Mouse (Mus musculus) CD4-positive helper T cell, adult 2 months (primary cell): ENCODE measurements around the gene Birc5.
A peak's percentile ranks its signal among the peaks of the same experiment; 100 is the strongest.

Experiments used
- DNase-seq: peaks from one replicate; pipeline ENCODE4 v3.0.0-alpha.2; 2012; ENCODE audit warnings: low read depth, missing footprints, low spot score

Gene Birc5

GRCm38 (mm10) chr11:117855360-117855759, 6.3 kb downstream of the Birc5 start:
- no peak for DNase-seq

- no peak for DNase-seq
Measured at GRCm38 (mm10) chr11:117855975-117856374, 6.9 kb downstream of the Birc5 start.

DNA sequence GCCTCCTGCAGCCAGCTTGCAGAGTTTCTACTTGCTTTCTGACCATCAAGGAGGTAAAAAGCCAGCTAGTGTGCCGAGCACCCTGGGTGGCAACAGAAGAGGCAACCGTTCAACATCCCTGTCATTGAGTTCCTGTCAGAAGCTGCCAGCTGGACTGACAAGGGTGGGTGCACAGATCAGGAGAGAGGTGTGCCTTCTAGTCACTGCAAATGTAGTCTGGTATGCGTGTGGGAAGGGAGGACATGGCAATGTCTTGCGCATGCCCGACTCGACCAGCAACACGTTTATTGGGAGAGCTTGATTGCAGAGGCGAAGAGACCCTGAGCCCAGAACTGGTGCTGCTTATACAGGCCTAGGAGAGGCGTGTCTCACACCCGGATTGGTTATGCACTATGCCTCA, 8.4 kb downstream of the Birc5 start:
- DNase-seq: no peak

GRCm38 (mm10) chr11:117858392-117858791, 9.3 kb downstream of the Birc5 start:
- no peak for DNase-seq

- no peak for DNase-seq
Measured at GRCm38 (mm10) chr11:117860601-117861000, 11.6 kb downstream of the Birc5 start, which contains the start of gene Tmem235. Gene Tmem235 (plus strand): TSS chr11:117860752.

GRCm38 (mm10) chr11:117863174-117863856, 14.3 kb downstream of the Birc5 start:
- no peak for DNase-seq

DNA sequence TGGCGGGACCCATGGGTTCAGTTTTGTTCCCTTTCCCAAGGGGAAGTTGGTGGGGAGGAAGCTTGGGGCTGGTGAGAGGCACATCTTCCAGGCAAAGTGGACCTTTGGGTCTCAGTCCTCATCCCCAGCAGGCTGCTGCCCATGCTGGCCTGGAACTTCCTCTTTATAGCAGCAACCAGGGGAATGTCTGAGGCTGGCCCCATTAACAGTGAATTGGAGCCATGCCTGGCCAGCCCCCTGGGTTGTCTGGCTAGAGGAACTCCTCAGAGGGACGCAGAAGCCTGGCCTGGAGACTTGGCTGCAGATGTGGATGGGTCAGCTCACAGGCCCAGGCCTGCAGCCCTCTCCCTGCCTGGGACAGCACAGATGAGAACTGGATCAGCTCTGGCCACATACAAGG, 15.8 kb downstream of the Birc5 start:
- no peak for DNase-seq

DNA sequence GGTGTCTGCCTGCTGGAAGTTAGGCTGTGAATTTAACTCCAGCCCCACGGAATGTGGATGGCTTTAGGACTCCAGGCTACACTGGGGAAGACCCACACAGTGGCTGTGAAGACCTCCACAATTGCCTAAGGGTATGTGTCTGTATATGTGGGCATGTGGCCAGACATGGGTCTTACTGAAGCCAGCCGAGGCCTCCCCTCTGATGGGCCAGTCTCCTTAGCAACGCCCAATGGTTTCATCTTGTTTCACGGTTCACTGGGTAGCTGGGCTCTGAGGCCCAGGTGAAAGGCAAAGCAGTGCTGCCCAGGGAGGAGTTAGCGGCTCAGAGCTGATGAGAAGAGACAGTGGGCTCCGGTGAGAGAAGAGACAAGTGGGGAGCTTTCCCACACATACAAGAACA, 16.9 kb downstream of the Birc5 start:
- DNase-seq: no peak

DNA sequence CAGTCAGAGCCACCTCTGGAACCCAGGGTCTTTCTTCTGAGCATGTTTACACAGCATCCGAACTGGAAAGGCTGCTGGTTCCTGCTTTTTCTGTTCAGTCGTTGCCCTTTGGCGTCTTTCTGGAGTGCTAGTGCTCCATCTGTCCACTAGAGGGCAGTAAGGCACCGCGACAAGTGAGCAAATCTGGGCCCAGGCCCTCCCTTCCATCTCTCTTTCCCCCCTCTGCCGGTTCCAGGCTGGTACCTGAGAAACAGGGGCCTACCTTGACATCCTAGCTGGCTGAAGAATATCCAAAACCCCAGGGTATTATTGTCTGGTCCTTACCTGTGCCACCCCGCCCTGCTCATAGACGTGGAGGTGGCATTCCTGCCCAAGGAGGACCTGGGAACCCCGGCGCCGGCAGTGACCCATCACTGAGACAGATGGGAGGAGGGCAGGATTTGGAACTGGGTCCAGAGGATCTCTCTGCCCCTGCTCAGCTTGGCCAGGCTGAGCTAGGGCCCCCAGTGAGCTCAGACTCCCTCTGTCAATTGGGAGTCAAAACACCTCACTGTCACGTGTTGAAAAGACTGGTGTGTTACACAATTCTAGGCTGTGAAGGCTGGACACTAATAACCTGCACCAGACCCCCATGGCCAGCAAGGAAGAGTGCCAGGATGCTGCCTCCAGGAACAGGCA, 21.8 kb downstream of the Birc5 start:
- peak; percentile 85 for DNase-seq

GRCm38 (mm10) chr11:117871376-117871775, 22.3 kb downstream of the Birc5 start:
- DNase-seq: no peak

DNA sequence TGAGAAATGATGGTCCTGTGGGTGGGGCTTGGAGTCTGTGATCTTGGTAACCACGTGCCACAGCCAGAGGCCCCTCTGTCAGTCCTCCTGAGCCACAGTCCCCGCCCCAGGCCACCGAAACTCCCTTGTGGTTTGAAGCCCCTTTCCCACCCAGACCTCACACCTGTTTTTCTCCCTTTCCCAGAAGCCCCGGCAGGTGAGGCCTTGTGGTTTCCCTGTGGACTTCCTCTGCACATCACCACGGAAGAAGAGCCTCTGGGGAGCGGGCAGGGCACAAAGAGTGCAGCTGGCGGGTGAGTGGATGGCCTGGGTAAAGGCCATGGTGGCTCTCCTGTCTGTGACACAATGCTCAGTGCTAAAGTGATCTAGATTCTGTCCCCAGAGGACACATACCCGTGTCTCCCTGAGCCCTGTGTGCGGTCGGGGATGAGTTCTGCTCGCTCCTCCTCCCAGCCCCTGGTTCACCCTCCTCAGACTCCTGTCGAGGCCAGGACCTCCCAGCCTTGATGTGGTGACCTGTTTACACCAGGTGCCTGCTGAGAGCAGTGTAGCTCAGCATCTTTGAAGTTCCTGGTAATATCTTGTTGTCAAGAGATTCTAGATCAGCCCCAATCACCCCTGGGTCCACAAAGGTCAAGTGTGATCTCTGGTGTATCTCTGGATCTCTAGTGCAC, 23.0 kb downstream of the Birc5 start:
- DNase-seq: peak; percentile 93

GRCm38 (mm10) chr11:117872861-117873608, 24.0 kb downstream of the Birc5 start, which contains the start of gene Tha1:
Gene Tha1 (minus strand): TSS chr11:117873481.
- DNase-seq: peak; percentile 57

DNA sequence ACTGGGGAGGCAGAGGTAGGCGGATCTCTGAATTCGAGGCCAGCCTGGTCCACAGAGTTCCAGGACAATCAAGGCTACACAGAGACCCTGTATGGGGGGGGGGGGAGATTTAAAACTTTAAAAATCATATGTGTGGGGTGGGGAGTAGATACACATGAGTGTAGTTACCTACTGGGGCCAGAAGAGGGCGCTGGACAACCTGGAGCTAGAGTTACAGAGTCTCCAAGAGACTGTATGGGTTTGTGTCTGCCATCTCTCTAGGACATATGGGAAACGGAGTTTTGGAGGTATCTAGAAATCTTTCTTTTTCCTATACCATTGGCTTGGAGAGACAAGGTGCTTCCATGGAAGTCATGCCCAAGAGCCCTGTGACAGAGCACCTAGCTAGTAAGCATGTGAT, 25.4 kb downstream of the Birc5 start:
- peak; percentile 57 for DNase-seq

GRCm38 (mm10) chr11:117875681-117876080, 26.6 kb downstream of the Birc5 start:
- DNase-seq: no peak

GRCm38 (mm10) chr11:117877917-117878745, 29.1 kb downstream of the Birc5 start:
- DNase-seq: peak; percentile 90

- DNase-seq: no peak
Measured at GRCm38 (mm10) chr11:117878892-117879291, 29.8 kb downstream of the Birc5 start.

DNA sequence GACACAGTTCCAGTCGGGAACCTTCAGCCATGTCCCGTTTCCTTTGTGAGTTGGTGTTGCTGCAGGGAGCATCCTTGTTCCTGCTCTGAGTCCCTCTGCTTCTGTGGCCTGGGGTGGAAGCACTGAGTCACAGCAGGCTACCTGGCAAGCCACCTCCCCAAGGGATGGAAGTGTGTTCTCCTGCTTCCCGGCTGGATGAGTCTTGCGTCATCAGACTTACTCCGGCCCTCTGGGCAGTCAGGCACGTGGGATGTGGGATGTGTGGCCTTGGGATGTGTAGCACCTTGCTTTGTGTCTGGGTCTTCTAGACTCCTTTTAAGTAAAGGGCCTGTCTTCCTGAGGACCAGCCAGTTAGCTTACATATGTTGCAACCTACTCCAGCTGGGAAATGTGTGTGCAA, 30.6 kb downstream of the Birc5 start:
- DNase-seq: no peak

GRCm38 (mm10) chr11:117880336-117880976, 31.4 kb downstream of the Birc5 start:
- DNase-seq: no peak

DNA sequence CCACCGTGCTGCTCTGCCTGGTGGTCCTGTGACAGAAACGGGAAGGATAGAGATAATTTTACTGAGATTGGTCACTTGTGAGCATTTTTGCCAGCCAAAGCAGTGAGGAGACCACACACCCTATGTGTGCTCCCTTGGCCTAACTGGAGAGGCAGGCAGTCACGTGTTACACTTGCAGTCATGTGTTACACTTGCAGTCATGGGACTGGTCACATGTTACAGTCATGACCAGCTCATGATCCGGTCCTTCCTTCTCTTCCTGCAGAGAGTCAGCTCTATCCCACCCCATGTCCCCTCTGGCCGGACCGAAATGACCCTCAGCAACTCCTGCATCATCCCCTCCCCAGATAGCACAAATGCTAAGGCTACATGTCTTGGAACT, 31.9 kb downstream of the Birc5 start:
- no peak for DNase-seq

DNA sequence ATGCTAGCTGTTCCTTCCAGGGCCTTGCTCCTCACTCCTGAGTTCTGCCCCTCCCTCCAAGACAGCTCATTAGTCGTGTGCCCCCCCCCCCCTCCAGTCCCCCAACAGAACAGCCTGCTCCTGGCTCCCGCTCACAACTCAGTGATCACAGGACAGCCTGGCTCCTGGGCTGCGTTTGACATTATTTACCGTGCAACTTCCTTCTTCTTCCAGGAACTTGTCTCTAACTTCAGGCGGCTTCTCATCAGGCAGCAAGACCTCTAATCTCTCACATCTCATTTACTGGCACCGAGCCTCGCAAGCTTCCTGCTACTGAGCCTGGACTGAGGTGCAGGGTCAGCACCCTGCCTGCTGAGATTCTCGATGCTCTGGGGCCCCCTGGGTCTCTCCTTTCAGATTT, 32.7 kb downstream of the Birc5 start:
- DNase-seq: peak; percentile 60

DNA sequence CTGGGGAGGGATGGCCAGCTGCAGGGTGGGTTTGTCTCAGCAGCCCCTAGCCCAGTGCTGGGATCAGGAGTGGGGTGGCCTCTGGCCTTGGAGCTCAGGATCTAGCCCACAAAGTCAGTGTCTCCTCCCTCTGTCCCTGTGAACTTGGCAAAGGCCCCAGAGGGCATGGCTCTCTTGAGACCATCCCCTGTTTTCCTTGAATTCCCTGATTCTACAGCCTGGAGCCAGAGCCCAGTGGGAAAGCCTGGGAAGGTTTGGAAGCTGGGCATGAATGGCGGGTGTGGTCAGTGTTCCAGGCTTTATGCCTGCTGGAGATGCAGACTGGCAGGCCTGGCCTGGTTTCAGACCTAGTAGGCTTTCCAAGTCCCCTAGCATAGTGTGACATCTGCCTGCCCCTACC, 33.2 kb downstream of the Birc5 start:
- DNase-seq: no peak
